Mouse (Mus musculus) liver, postnatal 0 days (tissue): Measurements from ENCODE around the gene Plin4.

Experiments used
- CTCF ChIP-seq: sonication (generic); IDR thresholded peaks from 2 replicates; pipeline ENCODE4 v1.5.1; 2016; ENCODE audit warnings: antibody characterized with exemption, low read depth
- EP300 ChIP-seq: IDR thresholded peaks from 2 replicates; pipeline ENCODE4 v1.6.1; 2016; ENCODE audit warnings: antibody characterized with exemption, low read depth, mild to moderate bottlenecking

GRCm38 (mm10) chr17:56117251-56117710, 7.7 kb upstream of the Plin4 start, which contains the start of gene Plin5:
- TF ChIP-seq CTCF (no peak), EP300 (peak; percentile 79)
